Mouse (Mus musculus) cerebellum, adult 2 months (tissue): ENCODE results near the gene Ndel1.

ENCODE experiments used
- CTCF ChIP-seq: fragments of 200-500 bp; IDR thresholded peaks from 2 replicates; pipeline ENCODE4 v1.5.1; 2011; ENCODE audit warnings: low read depth, mild to moderate bottlenecking, control low read depth, low read length, moderate library complexity, borderline replicate concordance; ENCODE audit not compliant: insufficient read depth
- POLR2A ChIP-seq: fragments of 200-500 bp; IDR thresholded peaks from 2 replicates; pipeline ENCODE4 v1.6.1; 2011; ENCODE audit warnings: low read length, control low read depth, borderline replicate concordance; ENCODE audit not compliant: insufficient read depth

GRCm38 (mm10) chr11:68819226-68819805 lies 52.3 kb downstream of the Ndel1 start:
- TF ChIP-seq CTCF (no peak), POLR2A (no peak)
